Mouse (Mus musculus) MEL (cell line): ENCODE measurements at regions not wholly inside any gene's neighbourhood (a gene's known extent, or its start where the extent isn't known, plus 50 kb on each side); places are given as distances from the start of the nearest gene placed in this dataset.

ENCODE experiments used
- DNase-seq: peaks from one replicate; pipeline ENCODE4 v3.0.0; 2011; ENCODE audit warnings: low read depth, low spot score
- H3K27ac ChIP-seq: 2 replicates; pipeline ENCODE4 v1.5.1; 2012; ENCODE audit warnings: low read depth, mild to moderate bottlenecking, control low read depth, low read length, moderate library complexity; ENCODE audit not compliant: control insufficient read depth
- H3K27me3 ChIP-seq, 2 experiments: fragments of 150-350 bp in 1 of 2; sonication (generic) in 1 of 2; 2 replicates each; pipeline ENCODE4 v1.6.1; 2012; ENCODE audit warnings: low read length in 2 of 2, mild to moderate bottlenecking in 2 of 2, improper control_type of control experiment in 1 of 2, moderate library complexity in 1 of 2; ENCODE audit not compliant: insufficient read depth in 2 of 2, control insufficient read depth in 1 of 2
- H3K36me3 ChIP-seq, 2 experiments: 2 replicates each; pipeline ENCODE4 v1.6.1; 2012 to 2014; ENCODE audit warnings: low read length in 2 of 2, improper control_type of control experiment in 1 of 2, inconsistent platforms in 1 of 2, mild to moderate bottlenecking in 1 of 2; ENCODE audit not compliant: insufficient read depth in 2 of 2, control insufficient read depth in 1 of 2
- H3K4me1 ChIP-seq, 2 experiments: fragments of 150-350 bp in 1 of 2; sonication (generic) in 1 of 2; 2 replicates each; pipeline ENCODE4 v1.6.1; 2012; ENCODE audit warnings: low read length in 2 of 2, improper control_type of control experiment in 1 of 2, mild to moderate bottlenecking in 1 of 2; ENCODE audit not compliant: insufficient read depth in 2 of 2, control insufficient read depth in 1 of 2
- H3K4me3 ChIP-seq, 2 experiments: fragments of 150-350 bp in 1 of 2; sonication (generic) in 1 of 2; 2 replicates each; pipeline ENCODE4 v1.5.1; 2012; ENCODE audit warnings: low read depth in 2 of 2, low read length in 2 of 2, mild to moderate bottlenecking in 2 of 2, moderate library complexity in 2 of 2, control low read depth in 1 of 2, improper control_type of control experiment in 1 of 2; ENCODE audit not compliant: control insufficient read depth in 1 of 2, insufficient read depth in 1 of 2
- H3K79me2 ChIP-seq: 2 replicates; pipeline ENCODE4 v1.6.1; 2012; ENCODE audit warnings: mild to moderate bottlenecking, low read length, moderate library complexity; ENCODE audit not compliant: control insufficient read depth, poor library complexity, insufficient read depth
- H3K9ac ChIP-seq: 2 replicates; pipeline ENCODE4 v1.6.1; 2012; ENCODE audit warnings: low read depth, mild to moderate bottlenecking, control low read depth, low read length, moderate library complexity; ENCODE audit not compliant: control insufficient read depth, poor library complexity, severe bottlenecking
- H3K9me3 ChIP-seq: fragments of 150-350 bp; sonication (generic); replicated peaks from 2 replicates; pipeline ENCODE4 v1.6.1; 2012; ENCODE audit warnings: mild to moderate bottlenecking, low read length, improper control_type of control experiment, moderate library complexity; ENCODE audit not compliant: insufficient read depth
- BHLHE40 ChIP-seq: IDR thresholded peaks from 2 replicates; pipeline ENCODE4 v1.6.1; 2012; ENCODE audit warnings: low read depth, mild to moderate bottlenecking, inconsistent platforms, low read length, improper control_type of control experiment, borderline replicate concordance
- CHD1 ChIP-seq: IDR thresholded peaks from 2 replicates; pipeline ENCODE4 v1.6.1; 2012; ENCODE audit warnings: low read depth, mild to moderate bottlenecking, inconsistent platforms, low read length, improper control_type of control experiment
- CTCF ChIP-seq, 3 experiments: IDR thresholded peaks in 2 of 3; conservative IDR thresholded peaks in 1 of 3; 2 replicates each; pipeline ENCODE4 v1.5.1; 2011 to 2012; ENCODE audit warnings: low read length in 3 of 3, low read depth in 2 of 3, mild to moderate bottlenecking in 2 of 3, improper control_type of control experiment in 1 of 3, inconsistent platforms in 1 of 3, mixed read lengths in 1 of 3, moderate library complexity in 1 of 3; ENCODE audit not compliant: control insufficient read depth in 1 of 3, insufficient read depth in 1 of 3, poor library complexity in 1 of 3, severe bottlenecking in 1 of 3
- EP300 ChIP-seq, 2 experiments: IDR thresholded peaks; 2 replicates each; pipeline ENCODE4 v1.6.1; 2011; ENCODE audit warnings: improper control_type of control experiment in 2 of 2, low read length in 2 of 2, low read depth in 1 of 2, mild to moderate bottlenecking in 1 of 2
- ETS1 ChIP-seq: IDR thresholded peaks from 2 replicates; pipeline ENCODE4 v1.6.1; 2012; ENCODE audit warnings: low read depth, mild to moderate bottlenecking, inconsistent platforms, low read length, improper control_type of control experiment, moderate library complexity
- GABPA ChIP-seq: IDR thresholded peaks from 2 replicates; pipeline ENCODE4 v1.6.1; 2012; ENCODE audit warnings: low read depth, mild to moderate bottlenecking, inconsistent platforms, low read length, improper control_type of control experiment, moderate library complexity
- GATA1 ChIP-seq: IDR thresholded peaks from 2 replicates; pipeline ENCODE4 v1.6.1; 2011; ENCODE audit warnings: low read depth, low read length, improper control_type of control experiment
- KAT2A ChIP-seq: conservative IDR thresholded peaks from 2 replicates; pipeline ENCODE4 v1.6.1; 2012; ENCODE audit warnings: low read depth, low read length, improper control_type of control experiment, inconsistent platforms
- MAFK ChIP-seq: IDR thresholded peaks from 2 replicates; pipeline ENCODE4 v1.6.1; 2011; ENCODE audit warnings: low read depth, mild to moderate bottlenecking, low read length, improper control_type of control experiment, borderline replicate concordance
- MAX ChIP-seq: IDR thresholded peaks from 2 replicates; pipeline ENCODE4 v1.6.1; 2011; ENCODE audit warnings: low read length, improper control_type of control experiment
- MAZ ChIP-seq: IDR thresholded peaks from 2 replicates; pipeline ENCODE4 v1.6.1; 2012; ENCODE audit warnings: low read depth, mild to moderate bottlenecking, inconsistent platforms, low read length, improper control_type of control experiment
- MXI1 ChIP-seq: IDR thresholded peaks from 2 replicates; pipeline ENCODE4 v1.6.1; 2011; ENCODE audit warnings: mild to moderate bottlenecking, low read depth, low read length, improper control_type of control experiment
- MYC ChIP-seq: IDR thresholded peaks from 2 replicates; pipeline ENCODE4 v1.6.1; 2011; ENCODE audit warnings: low read depth, mild to moderate bottlenecking, low read length, improper control_type of control experiment, moderate library complexity
- NRF1 ChIP-seq: IDR thresholded peaks from 2 replicates; pipeline ENCODE4 v1.6.1; 2014; ENCODE audit warnings: low read depth, mild to moderate bottlenecking, inconsistent platforms, low read length, improper control_type of control experiment, moderate library complexity; ENCODE audit not compliant: poor library complexity, insufficient read depth, severe bottlenecking
- RAD21 ChIP-seq: IDR thresholded peaks from 2 replicates; pipeline ENCODE4 v1.6.1; 2011; ENCODE audit warnings: mild to moderate bottlenecking, low read depth, low read length, improper control_type of control experiment
- RCOR1 ChIP-seq: IDR thresholded peaks from 2 replicates; pipeline ENCODE4 v1.6.1; 2012; ENCODE audit warnings: low read depth, mild to moderate bottlenecking, inconsistent platforms, low read length, improper control_type of control experiment
- SIN3A ChIP-seq: IDR thresholded peaks from 2 replicates; pipeline ENCODE4 v1.6.1; 2012; ENCODE audit warnings: low read length, improper control_type of control experiment, inconsistent platforms
- SMC3 ChIP-seq: IDR thresholded peaks from 2 replicates; pipeline ENCODE4 v1.6.1; 2011; ENCODE audit warnings: low read depth, low read length, improper control_type of control experiment
- TAL1 ChIP-seq: IDR thresholded peaks from 2 replicates; pipeline ENCODE4 v1.6.1; 2012; ENCODE audit warnings: mild to moderate bottlenecking, inconsistent platforms, low read length, moderate library complexity, mixed read lengths
- TCF12 ChIP-seq: IDR thresholded peaks from 2 replicates; pipeline ENCODE4 v1.6.1; 2014; ENCODE audit warnings: low read depth, mild to moderate bottlenecking, inconsistent platforms, low read length, improper control_type of control experiment, moderate library complexity
- UBTF ChIP-seq: IDR thresholded peaks from 2 replicates; pipeline ENCODE4 v1.6.1; 2012; ENCODE audit warnings: low read depth, mild to moderate bottlenecking, inconsistent platforms, low read length, improper control_type of control experiment, moderate library complexity, borderline replicate concordance; ENCODE audit not compliant: insufficient read depth
- USF2 ChIP-seq, 2 experiments: IDR thresholded peaks; 2 replicates each; pipeline ENCODE4 v1.6.1; 2011 to 2012; ENCODE audit warnings: improper control_type of control experiment in 2 of 2, low read length in 2 of 2, borderline replicate concordance in 1 of 2, inconsistent platforms in 1 of 2, low read depth in 1 of 2, mild to moderate bottlenecking in 1 of 2; ENCODE audit not compliant: insufficient read depth in 1 of 2
- ZC3H11A ChIP-seq: IDR thresholded peaks from 2 replicates; pipeline ENCODE4 v1.6.1; 2012; ENCODE audit warnings: low read depth, mild to moderate bottlenecking, inconsistent platforms, low read length, improper control_type of control experiment
- ZKSCAN1 ChIP-seq: IDR thresholded peaks from 2 replicates; pipeline ENCODE4 v1.6.1; 2012; ENCODE audit warnings: low read depth, mild to moderate bottlenecking, inconsistent platforms, low read length, improper control_type of control experiment, moderate library complexity
- ZMIZ1 ChIP-seq: IDR thresholded peaks from 2 replicates; pipeline ENCODE4 v1.6.1; 2012; ENCODE audit warnings: low read depth, mild to moderate bottlenecking, inconsistent platforms, low read length, improper control_type of control experiment, moderate library complexity

DNA sequence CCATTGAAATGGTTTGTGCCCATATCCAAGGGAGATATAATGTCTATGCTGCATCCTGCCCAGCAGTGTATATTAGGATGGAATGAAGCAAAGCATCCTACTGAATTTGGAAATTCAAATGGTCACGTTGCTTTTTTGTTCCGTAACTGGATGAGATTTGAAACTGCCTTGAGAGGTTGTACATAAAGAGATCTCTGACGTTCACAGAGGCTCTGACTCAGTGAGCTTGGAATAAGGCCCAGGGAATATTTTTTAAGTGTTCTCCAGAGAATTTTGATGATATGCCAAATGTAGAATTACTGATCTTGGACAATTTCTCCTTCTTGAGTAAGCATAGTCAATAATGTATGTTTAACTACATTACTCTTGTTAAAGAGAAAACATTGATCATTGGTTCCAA is 104.2 kb downstream of the Aldh8a1 start:
- TF ChIP-seq MAX (no peak), MYC (no peak), ZC3H11A (no peak), EP300 (IDR thresholded peaks at IDR 0.05; ENCODE audit: low read depth in 1 of 2, low read length in 2 of 2) (no peak), SMC3 (no peak), GABPA (no peak), UBTF (no peak), USF2 (IDR thresholded peaks at IDR 0.05; ENCODE audit: borderline replicate concordance in 1 of 2, insufficient read depth in 1 of 2, low read depth in 1 of 2, low read length in 2 of 2) (no peak), RAD21 (no peak), TAL1 (no peak), RCOR1 (no peak), NRF1 (no peak), CTCF (IDR thresholded peaks at IDR 0.05 in 2 of 3, conservative IDR thresholded peaks at IDR 0.05 in 1 of 3; ENCODE audit: control insufficient read depth in 1 of 3, insufficient read depth in 1 of 3, low read depth in 2 of 3, low read length in 3 of 3, poor library complexity in 1 of 3, severe bottlenecking in 1 of 3) (no peak), ZMIZ1 (no peak), MXI1 (no peak), TCF12 (no peak), KAT2A (no peak), ZKSCAN1 (no peak)
- H3K4me3 ChIP-seq = no peak overlapping the region
- peaks cover 13 to 19% of the 10 kb centered on the region in 2 experiments for H3K4me1 ChIP-seq
- peaks cover 0 to 23% of the 10 kb centered on the region in 2 experiments; a peak in 2 of 4 replicates for H3K36me3 ChIP-seq
- no peaks in the 10 kb centered on the region for H3K79me2 ChIP-seq
- H3K9ac ChIP-seq = no peak overlapping the region
- no peaks in the 10 kb centered on the region for H3K27me3 ChIP-seq
- DNase-seq = no peak
- H3K9me3 ChIP-seq = no peaks in the 10 kb centered on the region
- H3K27ac ChIP-seq = no peak overlapping the region

DNA sequence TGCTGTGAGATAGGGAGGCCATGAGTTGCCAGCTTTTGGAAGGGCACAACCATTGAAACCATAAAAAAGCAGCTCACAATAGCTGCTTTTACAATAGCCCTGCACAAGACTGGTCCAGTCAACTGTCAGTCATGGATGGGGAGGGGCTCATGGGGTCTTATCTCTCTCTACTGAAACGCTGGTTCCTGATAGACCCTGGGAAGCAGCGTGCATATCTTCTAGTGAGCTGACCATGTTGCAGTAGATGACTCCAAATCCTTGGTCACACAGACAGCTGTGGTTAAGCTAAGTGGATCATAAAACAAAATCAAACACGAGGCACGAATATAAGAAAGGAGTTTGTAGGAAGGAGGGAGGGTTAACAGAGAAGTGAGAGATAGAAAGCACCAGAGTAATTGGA is 105.0 kb downstream of the Aldh8a1 start:
- Histone ChIP-seq H3K9ac (0 out of 2 replicates have a peak overlapping the region, but pooled peaks have one; percentile 28), H3K27me3 (no peaks in the 10 kb centered on the region), H3K4me1 (peaks cover 12 to 18% of the 10 kb centered on the region in 2 experiments), H3K9me3 (no peaks in the 10 kb centered on the region), H3K27ac (peak overlapping the region; percentile 38; the same call in 1 of the 2 replicates), H3K4me3 (peak overlapping the region; percentile 27 to 28; a peak in 3 of 4 replicates), H3K36me3 (peaks cover 0 to 21% of the 10 kb centered on the region in 2 experiments; a peak in 2 of 4 replicates), H3K79me2 (no peaks in the 10 kb centered on the region)
- TF ChIP-seq ETS1 (peak; percentile 66), BHLHE40 (0 out of 2 replicates have a peak, but pooled peaks have one; percentile 34), SIN3A (peak; percentile 47; the same call in 1 of the 2 replicates), MAX (peak; percentile 55), TAL1 (peak; percentile 16; the same call in 1 of the 2 replicates), RAD21 (no peak), MYC (peak; percentile 81), GATA1 (peak; percentile 91), EP300 (IDR thresholded peaks at IDR 0.05; ENCODE audit: low read depth in 1 of 2, low read length in 2 of 2) (peak; percentile 59 to 75), MAZ (no peak), TCF12 (peak; percentile 70), MAFK (no peak), NRF1 (no peak), RCOR1 (0 out of 2 replicates have a peak, but pooled peaks have one; percentile 56), CHD1 (no peak)
- DNase-seq = peak; percentile 87
